Mouse (Mus musculus): Measurements from ENCODE around the gene Car11. TPM values are rescaled to one million over a fixed set of nuclear protein-coding genes. Genes with fewer than 3 reads are reported as not detected.

The Car11 gene
- polyA plus RNA-seq, 1 experiment from 2014 or later, result 7.5 TPM

GRCm38 (mm10) chr7:45704730-45705442 is 5.2 kb downstream of the Car11 start, which contains the start of gene Dbp:
Gene Dbp (plus strand): TSS chr7:45705088.
- DNase-seq (ENCODE audit: low spot score) (peak; percentile 99), ATAC-seq (replicated peaks; ENCODE audit: low FRiP score, low read depth) (peak; percentile 78)
- peak within 1 kb of the TSS; percentile 93 for H3K4me2 ChIP-seq (ENCODE audit: low read length)
- peak within 1 kb of the TSS; percentile 85 for H3K27ac ChIP-seq
- TF ChIP-seq CTCF (IDR thresholded peaks at IDR 0.05; ENCODE audit: low read depth), result peak; percentile 16; the same call in 1 of the 2 replicates
- WGBS, result under 1% methylated on average over 36 of the region's 36 CpGs
- peaks cover 25% of the 10 kb centered on the region for H3K4me1 ChIP-seq (replicated peaks; ENCODE audit: insufficient read depth, low read length)
- peaks cover 6% of the 10 kb centered on the region; the same call in 1 of the 2 replicates for H3K27me3 ChIP-seq (ENCODE audit: insufficient read depth, low read length)
- H3K9me3 ChIP-seq (replicated peaks; ENCODE audit: low read length), result no peaks in the 10 kb centered on the region
- peak within 1 kb of the TSS; percentile 63 for H3K4me3 ChIP-seq (replicated peaks; ENCODE audit: low read depth, low read length)
- 0 out of 2 replicates have a peak, but pooled peaks cover 3% of the 10 kb centered on the region for H3K36me3 ChIP-seq (ENCODE audit: insufficient read depth, low read length)
- peak within 1 kb of the TSS; percentile 87 for H3K9ac ChIP-seq (ENCODE audit: low read depth, low read length)

DNA sequence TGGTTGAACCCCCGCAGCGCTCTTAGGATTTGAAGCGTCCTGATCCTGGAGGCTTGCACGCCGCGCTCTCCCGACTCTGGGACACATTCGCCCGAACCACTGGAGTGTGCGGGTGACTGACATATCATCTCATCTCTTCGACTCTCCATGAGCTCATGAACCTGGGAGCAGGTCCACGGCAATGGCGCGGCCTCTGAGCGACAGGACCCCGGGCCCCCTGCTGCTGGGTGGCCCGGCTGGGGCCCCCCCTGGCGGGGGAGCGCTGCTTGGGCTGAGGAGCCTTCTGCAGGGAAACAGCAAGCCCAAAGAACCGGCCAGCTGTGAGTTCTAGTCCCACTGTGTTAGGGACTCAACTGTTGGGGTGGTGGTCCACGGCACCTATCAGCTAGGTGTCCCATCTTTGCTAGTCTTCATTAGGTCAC is 5.8 kb downstream of the Car11 start:
- ATAC-seq (replicated peaks; ENCODE audit: low FRiP score, low read depth) (no peak), DNase-seq (ENCODE audit: low spot score) (no peak)
- peak overlapping the region; percentile 63 for H3K4me3 ChIP-seq (replicated peaks; ENCODE audit: low read depth, low read length)
- H3K36me3 ChIP-seq (ENCODE audit: insufficient read depth, low read length), result 0 out of 2 replicates have a peak, but pooled peaks cover 8% of the 10 kb centered on the region
- peaks cover 20% of the 10 kb centered on the region for H3K4me1 ChIP-seq (replicated peaks; ENCODE audit: insufficient read depth, low read length)
- no peak for TF ChIP-seq CTCF (IDR thresholded peaks at IDR 0.05; ENCODE audit: low read depth)
- peak overlapping the region; percentile 93 for H3K4me2 ChIP-seq (ENCODE audit: low read length)
- H3K9ac ChIP-seq (ENCODE audit: low read depth, low read length), result peak overlapping the region; percentile 87
- H3K27me3 ChIP-seq (ENCODE audit: insufficient read depth, low read length), result peaks cover 1% of the 10 kb centered on the region; the same call in 1 of the 2 replicates
- WGBS, result 1% methylated on average over 21 of the region's 21 CpGs
- no peaks in the 10 kb centered on the region for H3K9me3 ChIP-seq (replicated peaks; ENCODE audit: low read length)
- H3K27ac ChIP-seq, result peak overlapping the region; percentile 85

GRCm38 (mm10) chr7:45705873-45706281 is 6.2 kb downstream of the Car11 start:
- 3% methylated on average over 7 of the region's 7 CpGs for WGBS
- DNase-seq (ENCODE audit: low spot score), result peak; percentile 82
- no peak for ATAC-seq (replicated peaks; ENCODE audit: low FRiP score, low read depth)

DNA sequence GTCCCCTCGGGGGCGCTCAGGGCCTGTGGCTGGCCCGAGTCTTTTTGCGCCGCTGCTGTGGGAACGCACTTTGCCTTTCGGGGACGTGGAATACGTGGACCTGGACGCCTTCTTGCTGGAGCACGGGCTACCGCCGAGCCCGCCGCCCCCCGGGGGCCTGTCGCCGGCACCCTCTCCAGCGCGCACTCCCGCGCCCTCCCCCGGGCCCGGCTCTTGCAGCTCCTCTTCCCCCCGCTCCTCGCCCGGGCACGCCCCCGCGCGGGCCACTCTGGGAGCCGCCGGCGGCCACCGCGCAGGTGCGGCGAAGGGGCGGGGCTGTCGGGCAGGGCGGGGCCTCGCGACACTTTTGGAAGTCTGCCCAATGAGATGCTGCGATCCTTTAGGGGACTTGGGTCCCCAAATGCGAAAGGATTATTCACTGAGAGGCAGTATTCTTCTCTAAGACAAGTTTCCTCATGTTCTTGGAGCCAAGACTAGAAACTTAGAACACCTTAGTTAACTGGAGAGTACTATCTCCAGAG is 7.1 kb downstream of the Car11 start:
- ATAC-seq (replicated peaks; ENCODE audit: low FRiP score, low read depth) (peak; percentile 9; the same call in 1 of the 2 replicates), DNase-seq (ENCODE audit: low spot score) (peak; percentile 86)
- Histone ChIP-seq H3K27ac (peak overlapping the region; percentile 85), H3K27me3 (ENCODE audit: insufficient read depth, low read length) (no peaks in the 10 kb centered on the region), H3K4me2 (ENCODE audit: low read length) (peak overlapping the region; percentile 93), H3K4me1 (replicated peaks; ENCODE audit: insufficient read depth, low read length) (peaks cover 18% of the 10 kb centered on the region), H3K36me3 (ENCODE audit: insufficient read depth, low read length) (peaks cover 20% of the 10 kb centered on the region), H3K9ac (ENCODE audit: low read depth, low read length) (peak overlapping the region; percentile 87), H3K4me3 (replicated peaks; ENCODE audit: low read depth, low read length) (peak overlapping the region; percentile 63), H3K9me3 (replicated peaks; ENCODE audit: low read length) (no peaks in the 10 kb centered on the region)
- WGBS, result 1% methylated on average over 42 of the region's 45 CpGs
- peak; percentile 8; the same call in 1 of the 2 replicates for TF ChIP-seq CTCF (IDR thresholded peaks at IDR 0.05; ENCODE audit: low read depth)

More at GRCm38 (mm10) chr7:45705873-45706281, 6.2 kb downstream of the Car11 start:
- Histone ChIP-seq H3K36me3 (ENCODE audit: insufficient read depth, low read length) (peaks cover 11% of the 10 kb centered on the region), H3K4me3 (replicated peaks; ENCODE audit: low read depth, low read length) (peak overlapping the region; percentile 63), H3K9ac (ENCODE audit: low read depth, low read length) (peak overlapping the region; percentile 87), H3K4me1 (replicated peaks; ENCODE audit: insufficient read depth, low read length) (peaks cover 18% of the 10 kb centered on the region), H3K4me2 (ENCODE audit: low read length) (peak overlapping the region; percentile 93), H3K27ac (peak overlapping the region; percentile 85), H3K27me3 (ENCODE audit: insufficient read depth, low read length) (no peaks in the 10 kb centered on the region), H3K9me3 (replicated peaks; ENCODE audit: low read length) (no peaks in the 10 kb centered on the region)
- no peak for TF ChIP-seq CTCF (IDR thresholded peaks at IDR 0.05; ENCODE audit: low read depth)

DNA sequence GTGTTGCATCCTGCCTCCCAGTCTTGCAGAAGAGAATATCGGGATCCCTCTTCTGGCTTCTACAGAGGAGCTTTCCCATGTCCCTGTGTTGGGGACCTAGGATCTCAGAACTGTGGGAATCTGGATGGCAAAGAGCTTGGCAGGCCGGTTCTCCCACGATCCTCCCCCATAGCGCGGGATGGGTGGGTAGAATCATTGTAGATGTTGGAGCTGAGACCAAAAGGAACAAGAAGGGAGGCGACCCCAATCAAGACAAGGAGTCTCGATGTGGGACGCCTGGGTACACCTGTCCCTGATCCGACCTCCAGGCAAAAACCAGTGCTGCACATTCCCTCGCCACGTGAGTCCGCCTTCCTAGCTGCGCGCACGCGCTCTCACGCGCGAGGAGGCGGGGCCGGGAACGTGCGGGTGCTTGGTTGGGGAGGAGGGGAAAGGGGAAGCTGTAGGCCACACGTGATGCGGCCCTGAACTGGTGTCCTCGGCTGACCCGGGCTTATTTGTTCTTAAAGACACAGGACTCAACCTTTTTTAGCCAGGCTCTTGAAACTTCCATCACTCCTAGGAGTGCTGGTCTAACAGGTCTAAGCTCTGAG is 7.8 kb downstream of the Car11 start:
- ATAC-seq (replicated peaks; ENCODE audit: low FRiP score, low read depth), result peak; percentile 33
- WGBS, result under 1% methylated on average over 27 of the region's 27 CpGs

DNA sequence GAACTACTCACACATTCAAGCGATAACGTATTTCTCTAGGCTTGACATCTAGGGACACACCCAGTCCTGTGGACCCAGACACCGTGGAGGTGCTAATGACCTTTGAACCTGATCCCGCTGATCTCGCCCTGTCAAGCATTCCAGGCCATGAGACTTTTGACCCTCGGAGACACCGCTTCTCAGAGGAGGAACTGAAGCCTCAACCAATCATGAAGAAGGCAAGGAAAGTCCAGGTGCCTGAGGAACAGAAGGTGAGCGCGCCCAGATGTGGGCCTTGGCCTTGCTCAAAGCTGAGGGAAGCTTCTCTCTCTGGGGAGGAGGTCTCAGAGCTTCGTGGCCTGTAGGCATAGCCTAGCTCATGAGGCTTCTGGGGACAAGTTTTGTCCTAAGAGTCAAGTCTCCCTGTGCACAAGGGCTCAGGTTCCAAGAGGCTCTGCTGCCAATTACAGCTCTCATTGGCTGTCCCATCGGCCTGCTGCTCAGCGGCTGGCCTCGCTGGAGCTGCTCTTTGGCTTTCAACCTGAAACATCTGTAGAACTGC is 8.6 kb downstream of the Car11 start:
- 24% methylated on average over 13 of the region's 13 CpGs for WGBS
- no peak for DNase-seq (ENCODE audit: low spot score)
- Histone ChIP-seq H3K4me1 (replicated peaks; ENCODE audit: insufficient read depth, low read length) (peaks cover 18% of the 10 kb centered on the region), H3K27me3 (ENCODE audit: insufficient read depth, low read length) (no peaks in the 10 kb centered on the region), H3K9ac (ENCODE audit: low read depth, low read length) (no peak overlapping the region), H3K4me3 (replicated peaks; ENCODE audit: low read depth, low read length) (0 out of 2 replicates have a peak overlapping the region, but pooled peaks have one; percentile 17), H3K4me2 (ENCODE audit: low read length) (peak overlapping the region; percentile 93), H3K27ac (peak overlapping the region; percentile 85), H3K36me3 (ENCODE audit: insufficient read depth, low read length) (peaks cover 35% of the 10 kb centered on the region), H3K9me3 (replicated peaks; ENCODE audit: low read length) (no peaks in the 10 kb centered on the region)
- no peak for ATAC-seq (replicated peaks; ENCODE audit: low FRiP score, low read depth)
- TF ChIP-seq CTCF (IDR thresholded peaks at IDR 0.05; ENCODE audit: low read depth), result no peak

More for the DNA sequence above, 7.8 kb downstream of the Car11 start:
- peak overlapping the region; percentile 93 for H3K4me2 ChIP-seq (ENCODE audit: low read length)
- H3K9ac ChIP-seq (ENCODE audit: low read depth, low read length), result peak overlapping the region; percentile 87; the same call in 1 of the 2 replicates
- peaks cover 27% of the 10 kb centered on the region for H3K36me3 ChIP-seq (ENCODE audit: insufficient read depth, low read length)
- peak overlapping the region; percentile 85 for H3K27ac ChIP-seq
- no peak for TF ChIP-seq CTCF (IDR thresholded peaks at IDR 0.05; ENCODE audit: low read depth)
- DNase-seq (ENCODE audit: low spot score), result peak; percentile 94
- peaks cover 18% of the 10 kb centered on the region for H3K4me1 ChIP-seq (replicated peaks; ENCODE audit: insufficient read depth, low read length)
- peak overlapping the region; percentile 63 for H3K4me3 ChIP-seq (replicated peaks; ENCODE audit: low read depth, low read length)
- H3K9me3 ChIP-seq (replicated peaks; ENCODE audit: low read length), result no peaks in the 10 kb centered on the region
- H3K27me3 ChIP-seq (ENCODE audit: insufficient read depth, low read length), result no peaks in the 10 kb centered on the region

Measured in kidney, postnatal 0 days (tissue).